Mouse (Mus musculus): ENCODE measurements around the gene Adtrp. TPM values are rescaled to one million over a fixed set of nuclear protein-coding genes. Genes with fewer than 3 reads are reported as not detected.

The Adtrp gene
- not detected for polyA plus RNA-seq (2012; fragmentation: generic; extraction: Trizol)
- long read RNA-seq, experiment 1: 0 reads
- long read RNA-seq, experiment 2: 0 reads

- TF ChIP-seq CEBPB (IDR thresholded peaks at IDR 0.05; ENCODE audit: low read depth): no peak
- no peak for TF ChIP-seq MYOG (IDR thresholded peaks at IDR 0.05; ENCODE audit: control insufficient read depth, extremely low read depth, insufficient read length)
- TF ChIP-seq MYOD1 (IDR thresholded peaks at IDR 0.05; ENCODE audit: control insufficient read depth, insufficient read length, low read depth): no peak
- no peak for TF ChIP-seq USF1 (IDR thresholded peaks at IDR 0.05; ENCODE audit: low read depth)
- TF ChIP-seq MAX (IDR thresholded peaks at IDR 0.05): no peak
- TF ChIP-seq FOSL1 (IDR thresholded peaks at IDR 0.05; ENCODE audit: insufficient read depth, low read length, poor library complexity, severe bottlenecking): no peak
- no peak for TF ChIP-seq CTCF (IDR thresholded peaks at IDR 0.05; ENCODE audit: control insufficient read depth, insufficient read depth, insufficient read length)
- Histone ChIP-seq H3K79me2 (ENCODE audit: control insufficient read depth, insufficient read depth) (no peaks in the 10 kb centered on the region), H3ac (ENCODE audit: control insufficient read depth, insufficient read length, low read depth) (no peak within 1 kb of the TSS), H3K36me3 (ENCODE audit: control insufficient read depth, insufficient read depth) (no peaks in the 10 kb centered on the region), H3K27me3 (ENCODE audit: control insufficient read depth, insufficient read depth, insufficient read length) (peaks cover 5% of the 10 kb centered on the region), H3K4me3 (ENCODE audit: insufficient read depth, poor library complexity, severe bottlenecking) (no peak within 1 kb of the TSS), H3K79me3 (ENCODE audit: low read depth) (no peaks in the 10 kb centered on the region)
These were observed at the start of gene Adtrp for GRCm38 (mm10) chr13:41847516-41848126. Adtrp (minus strand) TSS chr13:41847684.

- no peak overlapping the region for H3K4me3 ChIP-seq (ENCODE audit: insufficient read depth, poor library complexity, severe bottlenecking)
- no peaks in the 10 kb centered on the region for H3K36me3 ChIP-seq (ENCODE audit: control insufficient read depth, insufficient read depth)
- TF ChIP-seq USF1 (IDR thresholded peaks at IDR 0.05; ENCODE audit: low read depth) (no peak), MYOD1 (IDR thresholded peaks at IDR 0.05; ENCODE audit: control insufficient read depth, insufficient read length, low read depth) (no peak), CEBPB (IDR thresholded peaks at IDR 0.05; ENCODE audit: low read depth) (no peak), CTCF (IDR thresholded peaks at IDR 0.05; ENCODE audit: control insufficient read depth, insufficient read depth, insufficient read length) (no peak), MAX (IDR thresholded peaks at IDR 0.05) (no peak), MYOG (IDR thresholded peaks at IDR 0.05; ENCODE audit: control insufficient read depth, extremely low read depth, insufficient read length) (no peak), FOSL1 (IDR thresholded peaks at IDR 0.05; ENCODE audit: insufficient read depth, low read length, poor library complexity, severe bottlenecking) (no peak)
- H3ac ChIP-seq (ENCODE audit: control insufficient read depth, insufficient read length, low read depth): no peak overlapping the region
- no peaks in the 10 kb centered on the region for H3K79me2 ChIP-seq (ENCODE audit: control insufficient read depth, insufficient read depth)
- no peaks in the 10 kb centered on the region for H3K27me3 ChIP-seq (ENCODE audit: control insufficient read depth, insufficient read depth, insufficient read length)
- H3K79me3 ChIP-seq (ENCODE audit: low read depth): no peaks in the 10 kb centered on the region
These were observed 44.5 kb upstream of the Adtrp start for GRCm38 (mm10) chr13:41892016-41892415.

- Histone ChIP-seq H3K36me3 (ENCODE audit: control insufficient read depth, insufficient read depth) (no peaks in the 10 kb centered on the region), H3ac (ENCODE audit: control insufficient read depth, insufficient read length, low read depth) (no peak overlapping the region), H3K4me3 (ENCODE audit: insufficient read depth, poor library complexity, severe bottlenecking) (no peak overlapping the region), H3K79me2 (ENCODE audit: control insufficient read depth, insufficient read depth) (no peaks in the 10 kb centered on the region), H3K27me3 (ENCODE audit: control insufficient read depth, insufficient read depth, insufficient read length) (no peaks in the 10 kb centered on the region), H3K79me3 (ENCODE audit: low read depth) (no peaks in the 10 kb centered on the region)
- TF ChIP-seq CTCF (IDR thresholded peaks at IDR 0.05; ENCODE audit: control insufficient read depth, insufficient read depth, insufficient read length) (no peak), FOSL1 (IDR thresholded peaks at IDR 0.05; ENCODE audit: insufficient read depth, low read length, poor library complexity, severe bottlenecking) (no peak), MYOD1 (IDR thresholded peaks at IDR 0.05; ENCODE audit: control insufficient read depth, insufficient read length, low read depth) (no peak), CEBPB (IDR thresholded peaks at IDR 0.05; ENCODE audit: low read depth) (no peak), MYOG (IDR thresholded peaks at IDR 0.05; ENCODE audit: control insufficient read depth, extremely low read depth, insufficient read length) (no peak), MAX (IDR thresholded peaks at IDR 0.05) (no peak), USF1 (IDR thresholded peaks at IDR 0.05; ENCODE audit: low read depth) (no peak)
These were observed 43.1 kb upstream of the Adtrp start for GRCm38 (mm10) chr13:41890618-41891017.

- H3K36me3 ChIP-seq (ENCODE audit: control insufficient read depth, insufficient read depth): no peaks in the 10 kb centered on the region
- H3K79me2 ChIP-seq (ENCODE audit: control insufficient read depth, insufficient read depth): no peaks in the 10 kb centered on the region
- no peak overlapping the region for H3ac ChIP-seq (ENCODE audit: control insufficient read depth, insufficient read length, low read depth)
- no peaks in the 10 kb centered on the region for H3K79me3 ChIP-seq (ENCODE audit: low read depth)
- no peak overlapping the region for H3K4me3 ChIP-seq (ENCODE audit: insufficient read depth, poor library complexity, severe bottlenecking)
- no peak for TF ChIP-seq MYOD1 (IDR thresholded peaks at IDR 0.05; ENCODE audit: control insufficient read depth, insufficient read length, low read depth)
- no peaks in the 10 kb centered on the region for H3K27me3 ChIP-seq (ENCODE audit: control insufficient read depth, insufficient read depth, insufficient read length)
These were observed 42.7 kb upstream of the Adtrp start for GRCm38 (mm10) chr13:41890111-41890600.

- no peaks in the 10 kb centered on the region for H3K27me3 ChIP-seq (ENCODE audit: control insufficient read depth, insufficient read depth, insufficient read length)
- TF ChIP-seq MYOG (IDR thresholded peaks at IDR 0.05; ENCODE audit: control insufficient read depth, extremely low read depth, insufficient read length): no peak
- no peaks in the 10 kb centered on the region for H3K79me3 ChIP-seq (ENCODE audit: low read depth)
- H3ac ChIP-seq (ENCODE audit: control insufficient read depth, insufficient read length, low read depth): no peak overlapping the region
- H3K79me2 ChIP-seq (ENCODE audit: control insufficient read depth, insufficient read depth): no peaks in the 10 kb centered on the region
- H3K4me3 ChIP-seq (ENCODE audit: insufficient read depth, poor library complexity, severe bottlenecking): no peak overlapping the region
- H3K36me3 ChIP-seq (ENCODE audit: control insufficient read depth, insufficient read depth): no peaks in the 10 kb centered on the region
These were observed 41.2 kb upstream of the Adtrp start for GRCm38 (mm10) chr13:41888644-41889043.

GRCm38 (mm10) chr13:41886120-41886519, 38.6 kb upstream of the Adtrp start:
- no peak overlapping the region for H3K4me3 ChIP-seq (ENCODE audit: insufficient read depth, poor library complexity, severe bottlenecking)
- no peaks in the 10 kb centered on the region for H3K27me3 ChIP-seq (ENCODE audit: control insufficient read depth, insufficient read depth, insufficient read length)
- H3K36me3 ChIP-seq (ENCODE audit: control insufficient read depth, insufficient read depth): no peaks in the 10 kb centered on the region
- no peak for TF ChIP-seq MYOG (IDR thresholded peaks at IDR 0.05; ENCODE audit: control insufficient read depth, extremely low read depth, insufficient read length)
- no peak for TF ChIP-seq MAX (IDR thresholded peaks at IDR 0.05)
- no peak for TF ChIP-seq MYOD1 (IDR thresholded peaks at IDR 0.05; ENCODE audit: control insufficient read depth, insufficient read length, low read depth)
- TF ChIP-seq CTCF (IDR thresholded peaks at IDR 0.05; ENCODE audit: control insufficient read depth, insufficient read depth, insufficient read length): no peak
- no peak for TF ChIP-seq FOSL1 (IDR thresholded peaks at IDR 0.05; ENCODE audit: insufficient read depth, low read length, poor library complexity, severe bottlenecking)
- no peak for TF ChIP-seq USF1 (IDR thresholded peaks at IDR 0.05; ENCODE audit: low read depth)
- TF ChIP-seq CEBPB (IDR thresholded peaks at IDR 0.05; ENCODE audit: low read depth): no peak
- H3K79me3 ChIP-seq (ENCODE audit: low read depth): no peaks in the 10 kb centered on the region
- no peak overlapping the region for H3ac ChIP-seq (ENCODE audit: control insufficient read depth, insufficient read length, low read depth)
- no peaks in the 10 kb centered on the region for H3K79me2 ChIP-seq (ENCODE audit: control insufficient read depth, insufficient read depth)

All from C2C12 (cell line).